Mouse (Mus musculus) ES-CJ7 (cell line): Measurements from ENCODE around the gene Spata13.

Experiments
- DNase-seq: peaks from one replicate; pipeline ENCODE4 v3.0.0; 2011; ENCODE audit warnings: low read depth, low spot score

Spata13 gene

DNA sequence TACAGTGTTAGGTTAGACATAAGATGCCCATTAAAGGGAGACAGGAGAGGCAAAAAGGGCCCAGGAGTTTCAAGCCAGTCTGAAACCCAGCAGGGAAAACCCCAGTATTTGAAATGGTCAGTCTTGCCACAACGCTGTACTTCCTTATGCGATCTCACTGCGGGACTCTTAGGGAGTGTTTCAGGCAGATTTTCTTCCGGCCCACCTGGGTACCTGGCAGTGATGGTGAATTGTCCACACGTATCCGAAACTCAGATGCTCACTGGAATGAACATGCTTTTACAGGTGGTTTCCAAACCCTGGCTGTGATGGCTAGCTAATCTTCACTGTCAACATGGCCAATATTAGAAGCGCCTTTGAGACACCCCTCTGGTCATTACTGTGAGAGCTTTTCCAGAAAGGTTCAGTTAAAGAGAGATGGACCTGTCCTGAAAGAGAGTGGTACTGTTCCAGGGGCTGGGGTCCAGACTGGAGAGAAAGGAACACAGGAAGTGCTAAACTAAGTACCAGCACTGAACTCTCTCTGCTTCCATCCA lies 148.4 kb downstream of the Spata13 start:
- peak; percentile 27 for DNase-seq

DNA sequence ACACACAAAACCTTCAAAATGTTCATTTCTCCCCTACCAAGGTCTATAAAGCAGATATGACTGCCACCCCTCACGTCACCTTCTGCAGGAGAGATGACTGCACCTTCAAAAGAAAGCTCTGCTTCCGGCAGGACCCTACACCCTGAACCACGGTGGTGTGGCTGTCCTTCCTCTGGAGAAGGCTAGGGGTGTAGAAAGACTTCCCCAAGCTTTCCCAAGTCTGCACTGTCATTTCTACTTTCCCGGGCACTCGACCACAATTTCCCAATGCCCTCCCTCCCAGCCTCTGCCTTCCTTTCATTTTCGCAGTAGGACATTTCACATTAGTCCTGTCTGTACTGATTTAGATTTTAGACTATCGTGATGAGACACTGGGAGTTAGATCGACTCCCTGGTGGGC lies 149.4 kb downstream of the Spata13 start:
- no peak for DNase-seq

DNA sequence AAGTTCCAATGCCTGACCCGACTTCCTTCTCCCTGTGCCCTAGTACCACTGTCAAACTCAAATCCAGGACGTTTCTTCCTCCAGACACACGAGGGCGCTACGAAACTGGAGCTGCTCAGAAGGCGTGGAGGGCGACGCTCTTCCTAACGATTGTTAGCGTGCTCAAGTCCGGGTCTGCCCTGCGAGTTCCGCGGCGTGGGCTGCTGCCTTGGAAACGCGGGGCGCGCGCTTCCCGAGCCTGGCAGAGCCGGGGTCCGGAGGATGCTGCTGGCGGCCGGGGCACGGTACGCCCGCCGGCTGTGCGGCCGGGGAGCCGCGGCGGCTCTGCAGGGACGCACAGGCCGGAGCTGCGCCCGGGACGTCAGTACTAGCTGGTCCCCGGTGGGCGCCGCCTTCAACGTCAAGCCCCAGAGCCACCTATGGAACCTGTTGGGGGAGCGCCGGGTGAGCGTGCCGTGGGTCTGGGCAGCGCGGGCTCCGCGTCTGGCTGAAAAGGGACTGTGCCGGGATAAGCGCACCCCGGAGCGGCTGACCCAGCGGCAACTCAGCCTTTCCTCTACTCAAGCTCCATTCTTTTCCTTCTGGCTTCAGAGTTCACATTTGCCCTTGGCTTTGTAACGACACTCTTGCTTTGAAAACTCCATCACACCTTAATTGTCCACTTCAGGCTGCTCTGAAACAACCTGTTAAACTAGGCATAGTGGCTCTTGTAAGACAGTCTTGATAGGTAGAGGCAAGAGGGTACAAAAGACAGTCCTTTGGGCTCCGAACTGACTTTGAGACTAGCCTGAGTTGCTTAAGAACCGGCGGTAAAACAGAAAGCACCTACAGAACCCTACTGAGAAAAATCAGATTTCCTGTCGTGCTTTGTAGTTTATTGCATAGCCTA lies 150.9 kb downstream of the Spata13 start, which contains the start of gene Mipep:
Mipep (plus strand) TSS at position 147 of the 889 bp plus-strand sequence.
- peak; percentile 95 for DNase-seq

DNA sequence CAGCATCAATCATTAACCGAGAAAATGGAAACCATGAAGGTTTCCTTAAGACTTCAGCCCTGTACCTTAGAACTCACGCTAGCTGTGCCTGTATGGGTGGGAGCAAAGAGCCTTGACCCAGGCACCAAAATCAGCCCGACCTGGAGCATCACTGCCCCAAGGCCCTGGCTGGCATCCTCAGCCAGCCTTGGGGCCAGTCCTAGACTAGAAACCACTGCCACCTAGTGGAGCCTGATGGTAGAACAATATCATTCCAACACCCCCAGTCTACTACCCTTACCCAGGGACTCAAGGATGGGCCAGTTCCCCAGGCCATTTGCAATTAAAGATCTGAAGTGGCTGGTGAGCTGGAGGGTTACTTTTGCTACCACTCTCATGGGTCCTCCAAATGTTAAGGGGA lies 156.3 kb downstream of the Spata13 start:
- peak; percentile 55 for DNase-seq

DNA sequence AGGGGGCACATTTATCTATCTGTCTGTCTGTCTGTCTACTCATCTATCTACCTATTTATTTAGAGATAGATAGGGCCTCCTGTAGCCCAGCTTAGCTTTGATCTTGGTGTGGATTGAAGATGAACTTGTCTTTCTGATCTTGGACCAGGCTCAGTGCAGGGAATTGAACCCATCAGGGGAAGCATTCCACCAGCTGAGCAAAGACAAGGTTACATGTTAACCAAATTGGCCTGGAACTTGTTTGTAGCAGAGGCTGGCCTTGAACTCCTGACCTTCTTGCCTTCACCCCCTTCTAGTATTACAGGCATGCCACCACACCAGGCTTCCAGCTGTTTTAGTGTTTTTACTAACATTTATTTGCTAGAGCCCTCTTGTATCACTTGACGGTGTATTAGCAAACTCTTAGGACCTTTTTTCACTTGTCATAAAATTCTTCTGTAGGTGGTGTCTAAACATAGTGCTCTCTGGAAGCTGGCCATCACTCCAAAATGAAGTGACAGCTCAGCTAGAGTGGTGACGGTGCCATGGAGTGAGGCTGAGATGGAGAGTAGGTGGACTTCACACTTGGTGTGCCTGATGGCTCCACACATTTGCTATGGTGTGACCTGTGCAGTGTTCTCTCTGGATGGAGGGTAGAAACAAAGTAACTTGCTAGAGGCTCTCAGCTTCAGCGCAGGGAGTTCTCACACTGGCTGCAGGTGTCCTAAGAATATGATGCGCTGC lies 163.0 kb downstream of the Spata13 start:
- no peak for DNase-seq

DNA sequence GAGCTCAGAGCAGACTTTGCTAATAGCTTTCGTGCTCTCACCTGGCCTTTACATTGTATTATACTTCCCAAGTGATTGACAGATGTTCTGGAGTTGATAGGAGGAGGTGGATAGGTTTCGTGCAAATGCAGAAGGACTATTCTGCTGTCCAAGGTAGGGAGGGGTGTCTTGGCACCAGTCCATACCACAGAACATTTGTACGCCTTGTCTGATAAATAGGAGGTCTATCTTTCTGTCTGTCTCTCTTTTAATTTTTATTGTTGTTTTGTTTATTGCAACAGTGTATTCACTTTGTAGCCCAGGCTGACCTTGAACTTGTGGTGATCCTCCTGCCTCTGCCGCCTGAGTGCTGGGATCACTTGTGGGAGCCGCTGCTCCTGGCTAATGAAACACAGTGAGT lies 163.8 kb downstream of the Spata13 start:
- DNase-seq: no peak

DNA sequence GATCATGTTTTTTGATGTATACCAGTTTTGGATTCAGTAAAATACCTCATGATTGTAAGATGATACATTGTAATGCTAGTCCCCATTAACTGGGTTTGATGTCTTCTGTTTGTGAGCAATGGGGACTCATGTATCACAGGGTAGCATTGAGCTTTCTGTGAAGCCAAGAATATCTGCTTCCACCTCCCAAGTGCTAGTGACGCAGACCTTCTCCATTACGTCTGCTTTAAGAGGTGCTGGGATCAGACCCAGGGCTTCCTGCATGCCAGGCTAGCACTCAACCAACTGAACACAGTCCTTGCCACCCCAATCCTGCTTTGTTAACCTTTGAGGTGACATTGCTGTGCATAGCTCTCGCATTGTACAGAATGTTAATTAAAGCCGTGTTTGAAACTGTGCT lies 164.9 kb downstream of the Spata13 start:
- DNase-seq: no peak

DNA sequence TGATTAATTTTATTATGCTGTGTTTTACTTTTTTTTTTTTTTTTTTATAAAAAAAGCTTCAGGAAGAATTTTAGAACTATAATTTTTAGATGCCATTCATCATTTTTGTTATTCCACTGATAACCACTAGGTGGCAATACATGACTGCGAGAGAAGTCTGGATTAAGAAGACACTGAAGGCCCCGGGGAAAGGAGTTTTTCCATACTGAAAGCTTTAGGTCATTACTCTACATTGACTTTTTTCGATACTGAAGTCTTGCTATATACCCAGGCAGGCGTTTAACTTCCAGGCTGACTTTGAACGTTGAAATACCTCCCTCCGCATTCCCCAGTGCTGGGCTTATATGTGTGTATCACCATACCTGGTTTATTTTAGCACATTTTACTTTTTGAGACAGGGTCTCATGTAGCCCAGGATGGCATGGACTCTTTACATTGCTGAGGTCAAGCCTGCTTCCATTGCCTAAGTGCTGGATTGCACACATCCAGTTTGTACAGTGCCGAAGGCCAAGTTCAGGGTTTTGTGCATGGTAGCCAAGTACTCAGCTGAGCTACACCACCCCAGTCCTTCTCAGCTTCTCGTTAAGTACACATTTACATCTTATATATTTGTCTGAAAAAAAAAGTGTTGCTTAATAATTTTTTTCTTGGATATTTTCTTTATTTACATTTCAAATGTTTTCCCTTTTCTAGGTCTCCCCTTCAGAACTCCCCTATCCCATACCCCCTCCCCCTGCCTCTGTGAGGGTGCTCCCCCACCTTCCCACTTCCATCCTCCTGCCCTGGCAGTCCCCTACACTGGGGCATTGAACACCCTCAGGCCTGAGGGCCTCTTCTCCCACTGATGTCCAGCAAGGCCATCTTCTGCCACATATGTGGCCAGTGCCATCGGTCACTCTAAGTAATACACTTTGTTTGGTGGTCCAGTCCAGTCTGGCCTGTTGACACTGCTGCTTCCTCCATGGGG lies 166.2 kb downstream of the Spata13 start:
- DNase-seq: peak; percentile 47

DNA sequence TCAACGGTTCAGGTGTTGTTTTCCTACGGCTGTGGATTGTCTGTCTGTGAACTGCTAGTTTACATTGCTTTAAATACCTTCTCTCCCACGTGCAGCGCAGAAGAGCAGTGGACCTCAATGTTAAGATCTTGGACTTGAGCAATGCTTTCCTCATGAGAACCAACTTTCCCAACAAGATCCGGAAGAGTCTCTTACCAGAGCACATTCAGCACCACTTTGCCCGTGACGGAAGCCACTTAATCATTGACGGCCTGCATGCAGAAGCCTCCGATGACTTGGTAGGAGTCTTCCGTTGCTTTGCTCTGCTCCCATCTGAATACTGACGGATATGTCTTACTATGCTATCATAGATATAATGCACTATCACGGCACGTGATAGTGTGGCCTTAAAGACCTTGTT lies 168.2 kb downstream of the Spata13 start:
- DNase-seq: no peak

DNA sequence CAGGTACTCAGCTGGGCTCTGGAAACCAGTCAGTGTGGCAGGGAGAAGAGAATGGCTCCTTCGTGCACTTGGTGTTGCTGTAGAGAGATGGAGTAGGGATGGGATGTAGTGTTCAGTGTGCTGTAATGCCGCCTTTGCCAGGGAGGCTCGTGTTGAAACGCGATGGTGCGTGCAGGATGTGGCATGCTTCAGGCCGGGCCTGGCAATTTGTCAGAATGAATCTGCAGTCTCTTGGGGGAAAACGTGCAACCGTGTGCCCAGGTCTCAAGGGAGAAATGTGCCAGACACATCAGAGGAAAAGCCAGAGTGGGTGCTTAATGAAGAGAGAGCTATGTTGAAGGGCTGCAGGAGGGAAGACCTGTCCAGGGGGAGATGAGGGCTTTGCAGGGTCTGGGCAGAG lies 171.2 kb downstream of the Spata13 start:
- no peak for DNase-seq

DNA sequence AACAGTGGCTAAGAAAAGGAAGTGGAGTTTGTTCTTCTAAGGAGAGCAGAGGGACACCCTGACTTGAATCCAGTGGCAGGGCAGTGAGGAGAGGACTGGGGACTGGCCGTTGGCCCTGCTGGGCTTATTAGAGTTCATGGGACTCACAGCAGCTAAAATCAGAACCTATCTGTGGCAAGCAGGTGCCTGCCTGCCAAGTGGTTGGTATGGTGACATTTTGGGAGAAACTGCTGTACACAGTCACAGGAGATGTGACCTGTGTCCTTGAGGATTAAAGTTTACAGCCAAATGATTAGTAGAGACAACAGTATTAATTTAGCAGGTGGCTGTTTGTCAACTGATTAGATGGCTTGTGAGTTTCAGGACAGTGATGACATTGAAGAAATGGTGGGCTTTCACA lies 172.1 kb downstream of the Spata13 start:
- no peak for DNase-seq

DNA sequence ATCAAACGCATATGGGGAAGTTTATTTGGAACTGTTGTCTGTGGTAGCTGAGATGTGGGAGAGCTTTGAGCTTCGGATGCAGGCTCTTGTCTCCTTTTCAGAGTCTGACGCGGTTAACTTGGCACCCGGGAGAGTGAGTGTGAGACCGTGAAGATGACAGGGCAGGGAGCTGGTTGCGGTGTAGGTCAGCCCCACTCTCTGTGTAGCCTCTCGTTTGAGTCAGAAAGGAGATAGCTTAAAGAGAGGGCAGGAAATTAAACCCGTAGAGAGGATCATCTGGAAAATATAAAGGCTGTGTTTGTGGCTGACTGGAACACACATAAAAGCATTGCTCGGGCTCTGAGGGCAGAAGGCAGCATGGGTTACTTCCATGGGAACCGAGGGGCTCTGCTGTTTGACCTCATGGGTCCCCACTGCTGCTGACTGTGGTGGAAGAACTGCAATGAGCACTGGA lies 173.1 kb downstream of the Spata13 start:
- no peak for DNase-seq

DNA sequence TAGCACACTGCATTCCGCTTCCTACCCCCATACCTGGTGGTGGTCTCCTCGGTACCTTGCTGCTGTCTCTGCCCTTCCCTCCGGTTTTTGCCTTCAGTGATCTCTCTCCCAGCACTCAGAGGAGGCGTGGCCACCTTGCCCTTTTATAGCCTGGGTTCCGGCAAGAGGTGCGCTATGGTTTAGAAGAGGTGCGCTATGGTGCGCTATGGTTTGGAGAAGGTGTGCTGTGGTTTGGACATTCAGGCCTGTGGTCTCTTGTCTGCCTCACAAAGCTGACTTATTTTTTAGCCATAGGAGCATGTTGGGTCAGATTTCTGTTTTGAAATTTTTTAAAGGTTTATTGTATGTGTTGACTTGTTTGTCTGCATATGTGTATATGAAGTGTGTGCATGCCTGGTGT lies 176.1 kb downstream of the Spata13 start:
- DNase-seq: no peak

DNA sequence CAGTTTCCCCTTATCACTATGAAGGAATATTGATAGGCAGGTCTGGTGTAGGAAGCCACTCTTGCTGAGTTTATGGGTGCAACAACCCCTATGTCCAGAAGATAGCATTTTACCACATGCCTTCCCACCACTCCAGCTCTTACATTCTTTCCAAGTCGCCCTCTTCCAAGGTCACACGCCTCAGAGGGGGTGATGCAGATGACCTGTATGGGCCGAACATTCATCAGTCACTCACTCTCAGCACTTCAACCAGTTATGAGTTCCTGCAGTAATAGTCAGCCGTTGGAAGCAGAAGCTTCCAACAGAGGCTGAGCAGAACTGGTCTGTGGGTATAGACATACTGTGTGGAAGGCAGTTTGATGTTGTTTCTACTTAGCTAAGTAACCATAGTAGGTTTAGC lies 177.7 kb downstream of the Spata13 start:
- no peak for DNase-seq
